Mouse (Mus musculus) hindbrain, embryonic 11.5 days (tissue): ENCODE data around the gene 1700102P08Rik. TPM values are rescaled to one million over a fixed set of nuclear protein-coding genes. Genes with fewer than 3 reads are reported as not detected.

Experiments used
- ATAC-seq: fragments of 200-750 bp; cut with Nextera tagmentation; 2 replicates; pipeline ENCODE4 v1.8.0; 2017; ENCODE audit warnings: mild to moderate bottlenecking, moderate TSS enrichment, moderate library complexity; ENCODE audit not compliant: low FRiP score
- DNase-seq: peaks from one replicate; pipeline ENCODE4 v3.0.0-alpha.2; 2015; ENCODE audit warnings: low spot score
- H3K27ac ChIP-seq: fragments of 300-500 bp; sonication (generic); 2 replicates; pipeline ENCODE4 v1.5.1; 2014; ENCODE audit warnings: mild to moderate bottlenecking, low read depth, low read length
- H3K27me3 ChIP-seq: fragments of 300-500 bp; sonication (generic); 2 replicates; pipeline ENCODE4 v1.6.1; 2014; ENCODE audit warnings: mild to moderate bottlenecking, low read length, moderate library complexity, mixed read lengths; ENCODE audit not compliant: control insufficient read depth, insufficient read depth
- H3K36me3 ChIP-seq: fragments of 300-500 bp; sonication (generic); 2 replicates; pipeline ENCODE4 v1.6.1; 2014; ENCODE audit warnings: mild to moderate bottlenecking, low read length, moderate library complexity, mixed read lengths; ENCODE audit not compliant: control insufficient read depth, insufficient read depth
- H3K4me1 ChIP-seq: fragments of 300-500 bp; sonication (generic); replicated peaks from 2 replicates; pipeline ENCODE4 v1.6.1; 2014; ENCODE audit warnings: low read length, mixed read lengths; ENCODE audit not compliant: control insufficient read depth, insufficient read depth
- H3K4me2 ChIP-seq: fragments of 300-500 bp; sonication (generic); replicated peaks from 2 replicates; pipeline ENCODE4 v1.6.1; 2014; ENCODE audit warnings: mild to moderate bottlenecking, low read depth, low read length
- H3K4me3 ChIP-seq: fragments of 300-500 bp; sonication (generic); 2 replicates; pipeline ENCODE4 v1.5.1; 2014; ENCODE audit warnings: low read depth, low read length
- H3K9ac ChIP-seq: fragments of 300-500 bp; sonication (generic); 2 replicates; pipeline ENCODE4 v1.6.1; 2014; ENCODE audit warnings: low read depth, low read length
- H3K9me3 ChIP-seq: fragments of 300-500 bp; sonication (generic); 2 replicates; pipeline ENCODE4 v1.6.1; 2016; ENCODE audit warnings: low read length; ENCODE audit not compliant: control insufficient read depth
- WGBS: fragments of 180-500 bp; shearing (Covaris S2); extraction: QIAGEN DNeasy Blood & Tissue Kit; methylation state at CpG from one replicate; pipeline ENCODE4 v1.1.7; 2014; 5-methylcytosine and 5-hydroxymethylcytosine counted together
- polyA plus RNA-seq: library from polyadenylated mRNA; unstranded; fragments of >200 nt; fragmentation: Nextera tagmentation; extraction: Ambion mirVana; gene quantifications from 2 replicates; pipeline ENCODE4 v1.2.1, GENCODE M21; 2014

Gene 1700102P08Rik
- polyA plus RNA-seq, 1 experiment from 2014 or later = 1.0 TPM

DNA sequence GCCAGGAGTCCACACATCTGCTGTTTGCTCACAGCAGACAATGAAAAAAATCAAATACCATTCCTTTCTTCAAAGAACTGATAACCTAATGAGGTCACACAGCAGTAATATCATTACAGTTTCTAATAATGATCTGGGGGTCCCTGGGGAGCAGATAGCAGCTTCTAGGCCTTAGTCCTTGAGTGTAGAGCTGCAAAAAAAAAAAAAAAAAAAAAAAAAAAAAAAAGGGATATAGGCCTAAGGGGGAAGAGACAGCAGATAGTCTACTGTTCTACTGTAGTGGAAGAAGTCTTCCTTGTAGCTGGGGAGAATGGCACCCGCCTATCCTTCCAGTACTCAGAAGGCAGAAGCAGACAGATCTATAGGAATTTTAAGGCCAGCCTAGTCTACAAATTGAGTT, 2.8 kb downstream of the 1700102P08Rik start:
- H3K27ac ChIP-seq = no peak overlapping the region
- no peaks in the 10 kb centered on the region for H3K27me3 ChIP-seq
- H3K4me1 ChIP-seq = no peaks in the 10 kb centered on the region
- H3K4me2 ChIP-seq = no peak overlapping the region
- no peak overlapping the region for H3K4me3 ChIP-seq
- H3K36me3 ChIP-seq = 0 out of 2 replicates have a peak, but pooled peaks cover 2% of the 10 kb centered on the region
- DNase-seq = no peak
- ATAC-seq = no peak
- no peaks in the 10 kb centered on the region for H3K9me3 ChIP-seq
- 100% methylated on average over 1 of the region's 1 CpGs for WGBS
- no peak overlapping the region for H3K9ac ChIP-seq

- no peak overlapping the region for H3K9ac ChIP-seq
- WGBS = 97% methylated on average over 3 of the region's 3 CpGs
- no peaks in the 10 kb centered on the region for H3K27me3 ChIP-seq
- ATAC-seq (no peak), DNase-seq (no peak)
- no peak overlapping the region for H3K4me3 ChIP-seq
- H3K27ac ChIP-seq = no peak overlapping the region
- H3K36me3 ChIP-seq = no peaks in the 10 kb centered on the region
- no peak overlapping the region for H3K4me2 ChIP-seq
- H3K9me3 ChIP-seq = no peaks in the 10 kb centered on the region
- no peaks in the 10 kb centered on the region for H3K4me1 ChIP-seq
Observed at GRCm38 (mm10) chr9:108398324-108398723, 5.7 kb downstream of the 1700102P08Rik start.

DNA sequence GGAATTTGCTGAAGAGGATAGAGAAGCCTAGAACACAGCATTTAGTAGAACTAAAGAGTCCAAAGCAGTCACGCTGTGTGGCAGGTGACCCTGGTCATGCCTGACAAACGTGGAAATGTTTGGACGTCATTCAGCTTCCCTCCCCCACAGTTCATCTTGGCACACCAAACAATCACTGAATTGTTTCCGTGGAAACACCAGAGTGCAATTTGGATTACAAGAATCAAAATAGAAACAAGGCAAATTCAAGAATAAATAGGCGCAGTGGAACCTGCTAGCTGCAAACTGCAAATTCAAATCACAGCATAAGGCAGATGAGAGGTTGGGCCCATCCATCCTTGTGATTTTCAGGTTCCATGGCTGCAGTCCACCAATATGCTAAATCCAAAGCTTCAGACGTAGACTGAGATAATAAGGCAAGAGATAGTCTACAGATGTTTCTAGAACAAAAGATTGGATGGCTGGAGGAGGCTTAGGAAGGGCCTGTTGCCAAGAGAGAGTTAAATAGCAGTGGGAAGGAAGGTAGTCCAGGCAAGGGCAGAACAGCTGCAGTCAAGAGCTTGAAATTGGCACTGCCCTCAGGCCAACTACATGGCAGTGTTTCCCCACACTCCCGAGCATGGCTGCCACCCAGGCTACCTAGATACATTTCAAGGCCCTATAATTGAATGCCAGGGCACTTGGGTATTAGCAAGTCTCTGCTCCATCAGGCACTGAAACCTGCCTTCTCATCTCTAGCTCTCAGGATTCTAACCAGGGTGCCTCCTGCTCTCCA, 8.8 kb downstream of the 1700102P08Rik start:
- no peak for ATAC-seq
- no peaks in the 10 kb centered on the region for H3K4me1 ChIP-seq
- DNase-seq = no peak
- no peaks in the 10 kb centered on the region for H3K9me3 ChIP-seq
- H3K27ac ChIP-seq = no peak overlapping the region
- H3K27me3 ChIP-seq = no peaks in the 10 kb centered on the region
- H3K4me3 ChIP-seq = no peak overlapping the region
- no peaks in the 10 kb centered on the region for H3K36me3 ChIP-seq
- no peak overlapping the region for H3K4me2 ChIP-seq
- H3K9ac ChIP-seq = no peak overlapping the region
- 53% methylated on average over 7 of the region's 7 CpGs for WGBS

DNA sequence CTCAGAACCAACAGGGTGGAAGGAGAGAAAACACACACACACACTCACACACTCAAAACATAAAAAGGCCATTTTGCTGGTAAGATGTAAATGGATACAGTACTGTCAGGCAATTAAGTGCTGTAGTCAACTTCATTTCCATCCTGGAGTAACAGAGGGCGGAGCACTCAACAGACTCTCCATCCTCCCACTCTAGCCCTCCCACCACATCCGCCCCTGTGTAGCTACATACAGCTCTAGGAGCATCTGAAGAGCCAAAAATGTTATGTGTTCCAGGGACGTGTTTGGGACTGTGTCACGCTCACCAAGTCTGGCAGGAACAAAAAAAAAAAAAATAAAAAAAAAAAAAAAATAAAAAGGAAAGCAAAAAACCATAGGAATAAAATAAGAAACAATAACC, 10.5 kb downstream of the 1700102P08Rik start:
- Histone ChIP-seq H3K4me3 (no peak overlapping the region), H3K4me2 (no peak overlapping the region), H3K9ac (no peak overlapping the region), H3K9me3 (no peaks in the 10 kb centered on the region), H3K27me3 (no peaks in the 10 kb centered on the region), H3K36me3 (no peaks in the 10 kb centered on the region), H3K27ac (no peak overlapping the region), H3K4me1 (no peaks in the 10 kb centered on the region)
- ATAC-seq (no peak), DNase-seq (no peak)
- WGBS = 90% methylated on average over 4 of the region's 4 CpGs

DNA sequence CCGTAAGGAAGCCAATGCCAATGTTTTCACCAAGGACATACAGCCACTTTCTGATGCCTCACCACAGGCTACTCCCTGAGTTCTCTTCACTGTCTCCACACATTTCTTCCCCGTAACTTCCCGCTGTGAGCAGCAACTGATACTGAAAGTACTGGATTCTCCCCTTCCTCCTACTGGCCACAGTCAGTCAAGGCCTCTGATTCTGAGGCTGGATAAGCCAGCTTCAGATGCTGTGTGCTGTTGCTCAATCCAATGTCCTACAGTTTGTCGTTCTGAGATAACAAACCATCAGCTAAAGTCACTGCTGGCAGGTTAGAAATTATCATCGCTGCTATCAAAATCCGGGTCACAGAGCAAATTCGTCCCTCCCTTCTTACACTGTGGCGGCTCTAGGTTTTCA, 11.8 kb downstream of the 1700102P08Rik start:
- no peak overlapping the region for H3K9ac ChIP-seq
- H3K36me3 ChIP-seq = no peaks in the 10 kb centered on the region
- no peak overlapping the region for H3K4me3 ChIP-seq
- no peaks in the 10 kb centered on the region for H3K4me1 ChIP-seq
- 79% methylated on average over 8 of the region's 8 CpGs for WGBS
- H3K9me3 ChIP-seq = no peaks in the 10 kb centered on the region
- no peak overlapping the region for H3K4me2 ChIP-seq
- ATAC-seq = no peak
- no peak overlapping the region for H3K27ac ChIP-seq
- no peaks in the 10 kb centered on the region for H3K27me3 ChIP-seq
- DNase-seq = no peak

- H3K4me2 ChIP-seq = no peak overlapping the region
- no peak overlapping the region for H3K27ac ChIP-seq
- no peak for DNase-seq
- WGBS = 93% methylated on average over 4 of the region's 4 CpGs
- H3K4me1 ChIP-seq = no peaks in the 10 kb centered on the region
- ATAC-seq = no peak
- no peak overlapping the region for H3K4me3 ChIP-seq
- no peaks in the 10 kb centered on the region for H3K36me3 ChIP-seq
- no peaks in the 10 kb centered on the region for H3K9me3 ChIP-seq
- no peak overlapping the region for H3K9ac ChIP-seq
- H3K27me3 ChIP-seq = no peaks in the 10 kb centered on the region
Observed at GRCm38 (mm10) chr9:108409535-108409934, 16.9 kb downstream of the 1700102P08Rik start.

GRCm38 (mm10) chr9:108411381-108411942, 18.9 kb downstream of the 1700102P08Rik start:
- no peaks in the 10 kb centered on the region for H3K27me3 ChIP-seq
- no peak overlapping the region for H3K9ac ChIP-seq
- H3K4me2 ChIP-seq = no peak overlapping the region
- no peaks in the 10 kb centered on the region for H3K9me3 ChIP-seq
- no peaks in the 10 kb centered on the region for H3K36me3 ChIP-seq
- H3K4me1 ChIP-seq = no peaks in the 10 kb centered on the region
- H3K4me3 ChIP-seq = no peak overlapping the region
- H3K27ac ChIP-seq = no peak overlapping the region
- WGBS = 81% methylated on average over 9 of the region's 9 CpGs
- ATAC-seq (no peak), DNase-seq (no peak)

- ATAC-seq (no peak), DNase-seq (no peak)
- no peaks in the 10 kb centered on the region for H3K4me1 ChIP-seq
- H3K4me3 ChIP-seq = no peak overlapping the region
- no peaks in the 10 kb centered on the region for H3K9me3 ChIP-seq
- WGBS = 81% methylated on average over 1 of the region's 1 CpGs
- H3K36me3 ChIP-seq = no peaks in the 10 kb centered on the region
- H3K4me2 ChIP-seq = no peak overlapping the region
- no peaks in the 10 kb centered on the region for H3K27me3 ChIP-seq
- H3K9ac ChIP-seq = no peak overlapping the region
- no peak overlapping the region for H3K27ac ChIP-seq
Observed at GRCm38 (mm10) chr9:108412221-108412620, 19.6 kb downstream of the 1700102P08Rik start.

DNA sequence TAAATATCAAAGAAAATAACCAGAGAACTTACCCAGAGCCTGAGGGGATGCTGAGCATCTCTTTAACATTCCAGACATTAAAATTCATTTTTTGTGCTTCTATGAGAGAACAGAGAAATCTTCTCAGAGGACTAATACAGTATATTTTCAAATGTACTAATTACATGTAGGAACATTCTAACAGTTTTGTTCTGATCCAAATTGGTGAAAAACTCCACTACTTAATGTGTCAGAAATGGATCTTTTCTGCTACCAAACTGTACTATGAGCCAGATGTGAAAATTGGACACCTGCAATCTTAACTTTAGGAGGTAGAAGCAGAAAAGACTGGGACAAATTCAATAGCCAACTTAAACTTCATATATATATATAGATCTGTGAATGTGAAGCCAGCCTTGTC, 35.8 kb downstream of the 1700102P08Rik start, which contains the start of gene Ccdc36:
Ccdc36 (minus strand) TSS at position 101 of the 400 bp plus-strand sequence.
- no peaks in the 10 kb centered on the region for H3K36me3 ChIP-seq
- no peaks in the 10 kb centered on the region for H3K4me1 ChIP-seq
- no peak within 1 kb of the TSS for H3K4me2 ChIP-seq
- DNase-seq (no peak), ATAC-seq (no peak)
- no peaks in the 10 kb centered on the region for H3K9me3 ChIP-seq
- H3K4me3 ChIP-seq = no peak within 1 kb of the TSS
- H3K9ac ChIP-seq = no peak within 1 kb of the TSS
- H3K27ac ChIP-seq = no peak within 1 kb of the TSS
- no peaks in the 10 kb centered on the region for H3K27me3 ChIP-seq
